Mouse (Mus musculus) liver, embryonic 14.5 days (tissue): Measurements from ENCODE around the gene Plcxd2.

ENCODE experiments used
- CTCF ChIP-seq: IDR thresholded peaks from 2 replicates; pipeline ENCODE4 v1.5.1; 2016; ENCODE audit warnings: antibody characterized with exemption, low read depth, control low read depth
- EP300 ChIP-seq: IDR thresholded peaks from 2 replicates; pipeline ENCODE4 v1.6.1; 2016; ENCODE audit warnings: antibody characterized with exemption, low read depth

GRCm38 (mm10) chr16:45952035-45952434, 58.0 kb downstream of the Plcxd2 start:
- TF ChIP-seq EP300, result no peak
- no peak for TF ChIP-seq CTCF
